In genomic region chr17:83288143-83288492, GRCm38 (mm10) we compare ENCODE assay signal across 8 mouse cellular contexts.
A peak's percentile ranks its signal among the peaks of the same experiment; 100 is the strongest.
DNase-seq lines count a peak whose midpoint lies in the region; ATAC-seq lines count a peak whose summit lies in the region.

No protein-coding gene starts in this region.

- H3K4me1 ChIP-seq in embryonic facial prominence, embryonic 14.5 days (ENCODE audit: control insufficient read depth, insufficient read depth, low read length), result peaks cover 7% of the 10 kb centered on the region
- H3K4me1 ChIP-seq in heart, embryonic 15.5 days (replicated peaks), result peaks cover 11% of the 10 kb centered on the region

- H3K27me3 ChIP-seq in embryonic facial prominence, embryonic 14.5 days (replicated peaks; ENCODE audit: control insufficient read depth, insufficient read depth, low read length), result no peaks in the 10 kb centered on the region
- no peaks in the 10 kb centered on the region for H3K27me3 ChIP-seq in heart, embryonic 15.5 days

- H3K9me3 ChIP-seq in embryonic facial prominence, embryonic 14.5 days (ENCODE audit: control insufficient read depth, low read length), result no peaks in the 10 kb centered on the region
- H3K9me3 ChIP-seq in heart, embryonic 15.5 days (replicated peaks), result no peaks in the 10 kb centered on the region

- DNase-seq in kidney, adult 18-20 months, result peak; percentile 16
- no peak for DNase-seq in kidney, adult 9 months
- DNase-seq in embryonic facial prominence, embryonic 14.5 days (ENCODE audit: low spot score), result peak; percentile 86
- peak; percentile 41 to 45 for DNase-seq in kidney, postnatal 36 days
- peak; percentile 79 for DNase-seq in retina, postnatal 1 day
- no peak for DNase-seq in urinary bladder, adult 2 months (ENCODE audit: low spot score)
- DNase-seq in spleen, adult 12 weeks (ENCODE audit: low spot score), result no peak

- H3K4me2 ChIP-seq in embryonic facial prominence, embryonic 14.5 days (ENCODE audit: low read depth, low read length), result peak overlapping the region; percentile 31; the same call in 1 of the 2 replicates
- peak overlapping the region; percentile 48 for H3K4me2 ChIP-seq in heart, embryonic 15.5 days

- peak; percentile 85 for ATAC-seq in embryonic facial prominence, embryonic 14.5 days (ENCODE audit: low read depth)
- peak; percentile 74 for ATAC-seq in heart, embryonic 15.5 days (replicated peaks; ENCODE audit: insufficient number of reproducible peaks, insufficient read depth, low FRiP score, low read depth)

- no peak overlapping the region for H3K9ac ChIP-seq in embryonic facial prominence, embryonic 14.5 days (ENCODE audit: low read depth, low read length)
- peak overlapping the region; percentile 22; the same call in 1 of the 2 replicates for H3K9ac ChIP-seq in heart, embryonic 15.5 days

- no peaks in the 10 kb centered on the region for H3K36me3 ChIP-seq in embryonic facial prominence, embryonic 14.5 days (ENCODE audit: control insufficient read depth, insufficient read depth, low read length)
- no peaks in the 10 kb centered on the region for H3K36me3 ChIP-seq in heart, embryonic 15.5 days

- no peak overlapping the region for H3K4me3 ChIP-seq in embryonic facial prominence, embryonic 14.5 days (ENCODE audit: low read depth, low read length)
- peak overlapping the region; percentile 5 for H3K4me3 ChIP-seq in heart, embryonic 15.5 days

- H3K27ac ChIP-seq in embryonic facial prominence, embryonic 14.5 days (replicated peaks; ENCODE audit: low read depth, low read length), result peak overlapping the region; percentile 56; the same call in 1 of the 2 replicates
- peak overlapping the region; percentile 10 for H3K27ac ChIP-seq in heart, embryonic 15.5 days

- 9% methylated on average over 7 of the region's 7 CpGs for WGBS in embryonic facial prominence, embryonic 14.5 days
- WGBS in heart, embryonic 15.5 days, result 6% methylated on average over 7 of the region's 7 CpGs

Comparison
In these comparisons a context has a peak if more than half of its experiments do, and no peak if none do; other contexts are left out.
1. DNase-seq: peak in kidney, adult 18-20 months (single experiment), embryonic facial prominence, embryonic 14.5 days (single experiment), kidney, postnatal 36 days (2 of 2) and retina, postnatal 1 day (single experiment); none in kidney, adult 9 months (single experiment), urinary bladder, adult 2 months (single experiment) and spleen, adult 12 weeks (single experiment).